Mouse (Mus musculus): ENCODE measurements around the gene Gm20388.

The Gm20388 gene

GRCm38 (mm10) chr8:123343422-123343821, 3432.8 kb downstream of the Gm20388 start:
- DNase-seq (ENCODE audit: low spot score in 2 of 2): no peak

- no peak for DNase-seq (ENCODE audit: low spot score in 2 of 2)
These were observed 3434.5 kb downstream of the Gm20388 start for GRCm38 (mm10) chr8:123345135-123345534.

- no peak for DNase-seq (ENCODE audit: low spot score in 2 of 2)
These were observed 3435.2 kb downstream of the Gm20388 start for GRCm38 (mm10) chr8:123345856-123346255.

GRCm38 (mm10) chr8:123347293-123347692, 3436.7 kb downstream of the Gm20388 start:
- DNase-seq (ENCODE audit: low spot score in 2 of 2): no peak

- DNase-seq (ENCODE audit: low spot score in 2 of 2): no peak
These were observed 3437.7 kb downstream of the Gm20388 start for GRCm38 (mm10) chr8:123348237-123348843.

- DNase-seq (ENCODE audit: low spot score in 2 of 2): no peak
These were observed 3438.4 kb downstream of the Gm20388 start for GRCm38 (mm10) chr8:123349073-123349472.

- no peak for DNase-seq (ENCODE audit: low spot score in 2 of 2)
These were observed 3441.5 kb downstream of the Gm20388 start for GRCm38 (mm10) chr8:123352118-123352517.

- peak in 1 of 2 experiments; percentile 28 for DNase-seq (ENCODE audit: low spot score in 2 of 2)
These were observed 3442.1 kb downstream of the Gm20388 start for GRCm38 (mm10) chr8:123352786-123353185.

- DNase-seq (ENCODE audit: low spot score in 2 of 2): no peak
These were observed 3442.6 kb downstream of the Gm20388 start for GRCm38 (mm10) chr8:123353216-123353615.

GRCm38 (mm10) chr8:123361082-123361739, 3450.6 kb downstream of the Gm20388 start:
- peak; percentile 51 to 56 for DNase-seq (ENCODE audit: low spot score in 2 of 2)

- peak; percentile 93 to 95 for DNase-seq (ENCODE audit: low spot score in 2 of 2)
These were observed 3463.0 kb downstream of the Gm20388 start, which contains the start of gene Tcf25 for GRCm38 (mm10) chr8:123373403-123374238. Gene Tcf25 (plus strand): TSS chr8:123373753.

- peak; percentile 88 to 89 for DNase-seq (ENCODE audit: low spot score in 2 of 2)
These were observed 3463.6 kb downstream of the Gm20388 start for GRCm38 (mm10) chr8:123374239-123374578.

- no peak for DNase-seq (ENCODE audit: low spot score in 2 of 2)
These were observed 3465.1 kb downstream of the Gm20388 start for GRCm38 (mm10) chr8:123375701-123376100.

GRCm38 (mm10) chr8:123376106-123376505, 3465.5 kb downstream of the Gm20388 start:
- no peak for DNase-seq (ENCODE audit: low spot score in 2 of 2)

GRCm38 (mm10) chr8:123381711-123382110, 3471.1 kb downstream of the Gm20388 start:
- DNase-seq (ENCODE audit: low spot score in 2 of 2): no peak

- no peak for DNase-seq (ENCODE audit: low spot score in 2 of 2)
These were observed 3471.9 kb downstream of the Gm20388 start for GRCm38 (mm10) chr8:123382516-123382915.

GRCm38 (mm10) chr8:123384883-123385540, 3474.4 kb downstream of the Gm20388 start:
- no peak for DNase-seq (ENCODE audit: low spot score in 2 of 2)

GRCm38 (mm10) chr8:123387041-123387440, 3476.4 kb downstream of the Gm20388 start:
- DNase-seq (ENCODE audit: low spot score in 2 of 2): no peak

- DNase-seq (ENCODE audit: low spot score in 2 of 2): no peak
These were observed 3477.2 kb downstream of the Gm20388 start for GRCm38 (mm10) chr8:123387801-123388200.

GRCm38 (mm10) chr8:123389026-123389425, 3478.4 kb downstream of the Gm20388 start:
- DNase-seq (ENCODE audit: low spot score in 2 of 2): no peak

- no peak for DNase-seq (ENCODE audit: low spot score in 2 of 2)
These were observed 3487.7 kb downstream of the Gm20388 start for GRCm38 (mm10) chr8:123398308-123398707.

- no peak for DNase-seq (ENCODE audit: low spot score in 2 of 2)
These were observed 3491.3 kb downstream of the Gm20388 start for GRCm38 (mm10) chr8:123401936-123402335.

All from right cerebral cortex, postnatal 36 days (tissue).